Mouse (Mus musculus) forebrain, embryonic 14.5 days (tissue): ENCODE results near the gene Mapk7. TPM values are rescaled to one million over a fixed set of nuclear protein-coding genes. Genes with fewer than 3 reads are reported as not detected.

ENCODE experiments used
- ATAC-seq: fragments of 200-750 bp; cut with Nextera tagmentation; 2 replicates; pipeline ENCODE4 v1.8.0; 2017; ENCODE audit warnings: mild to moderate bottlenecking, moderate library complexity
- DNase-seq: peaks from one replicate; pipeline ENCODE4 v3.0.0-alpha.2; 2015; ENCODE audit warnings: low spot score
- H3K27ac ChIP-seq: fragments of 300-500 bp; sonication (generic); 2 replicates; pipeline ENCODE4 v1.5.1; 2014; ENCODE audit warnings: low read depth, mild to moderate bottlenecking, control low read depth, low read length, moderate library complexity
- H3K27me3 ChIP-seq: fragments of 300-500 bp; sonication (generic); replicated peaks from 2 replicates; pipeline ENCODE4 v1.6.1; 2014; ENCODE audit warnings: low read length, control low read depth, mixed read lengths; ENCODE audit not compliant: control insufficient read depth, insufficient read depth
- H3K36me3 ChIP-seq: fragments of 300-500 bp; sonication (generic); 2 replicates; pipeline ENCODE4 v1.6.1; 2014; ENCODE audit warnings: low read length, control low read depth; ENCODE audit not compliant: control insufficient read depth, insufficient read depth
- H3K4me1 ChIP-seq: fragments of 300-500 bp; sonication (generic); 2 replicates; pipeline ENCODE4 v1.6.1; 2014; ENCODE audit warnings: antibody characterized with exemption, low read length, control low read depth; ENCODE audit not compliant: control insufficient read depth, insufficient read depth
- H3K4me2 ChIP-seq: fragments of 300-500 bp; sonication (generic); 2 replicates; pipeline ENCODE4 v1.6.1; 2014; ENCODE audit warnings: mild to moderate bottlenecking, control low read depth, low read length
- H3K4me3 ChIP-seq: fragments of 300-500 bp; sonication (generic); 2 replicates; pipeline ENCODE4 v1.5.1; 2014; ENCODE audit warnings: low read depth, low read length, control low read depth
- H3K9ac ChIP-seq: fragments of 300-500 bp; sonication (generic); 2 replicates; pipeline ENCODE4 v1.6.1; 2014; ENCODE audit warnings: mild to moderate bottlenecking, low read length, control low read depth, moderate library complexity
- H3K9me3 ChIP-seq: fragments of 300-500 bp; sonication (generic); replicated peaks from 2 replicates; pipeline ENCODE4 v1.6.1; 2016; ENCODE audit warnings: low read length, control low read depth, mixed read lengths; ENCODE audit not compliant: control insufficient read depth
- WGBS: fragments of 180-500 bp; shearing (Covaris S2); extraction: QIAGEN DNeasy Blood & Tissue Kit; methylation state at CpG from one replicate; pipeline ENCODE4 v1.1.7; 2014; 5-methylcytosine and 5-hydroxymethylcytosine counted together
- polyA plus RNA-seq: library from polyadenylated mRNA; unstranded; fragments of >200 nt; fragmentation: Nextera tagmentation; extraction: Ambion mirVana; gene quantifications from 2 replicates; pipeline ENCODE4 v1.2.1, GENCODE M21; 2014

Mapk7 gene
- 59.0 and 75.8 TPM in 2 replicates for polyA plus RNA-seq

- under 1% methylated on average over 62 of the region's 62 CpGs for WGBS
- peaks cover 33% of the 10 kb centered on the region for H3K36me3 ChIP-seq
- H3K27me3 ChIP-seq, result no peaks in the 10 kb centered on the region
- H3K27ac ChIP-seq, result peak within 1 kb of the TSS; percentile 92
- peak; percentile 97 for ATAC-seq
- H3K9ac ChIP-seq, result peak within 1 kb of the TSS; percentile 95
- DNase-seq, result peak; percentile 100
- H3K4me2 ChIP-seq, result peak within 1 kb of the TSS; percentile 74
- H3K9me3 ChIP-seq, result no peaks in the 10 kb centered on the region
- peak within 1 kb of the TSS; percentile 92 for H3K4me3 ChIP-seq
- H3K4me1 ChIP-seq, result peaks cover 9% of the 10 kb centered on the region
These were observed at the start of gene Mapk7 for GRCm38 (mm10) chr11:61494129-61494997. Mapk7 (minus strand) TSS chr11:61494406.

DNA sequence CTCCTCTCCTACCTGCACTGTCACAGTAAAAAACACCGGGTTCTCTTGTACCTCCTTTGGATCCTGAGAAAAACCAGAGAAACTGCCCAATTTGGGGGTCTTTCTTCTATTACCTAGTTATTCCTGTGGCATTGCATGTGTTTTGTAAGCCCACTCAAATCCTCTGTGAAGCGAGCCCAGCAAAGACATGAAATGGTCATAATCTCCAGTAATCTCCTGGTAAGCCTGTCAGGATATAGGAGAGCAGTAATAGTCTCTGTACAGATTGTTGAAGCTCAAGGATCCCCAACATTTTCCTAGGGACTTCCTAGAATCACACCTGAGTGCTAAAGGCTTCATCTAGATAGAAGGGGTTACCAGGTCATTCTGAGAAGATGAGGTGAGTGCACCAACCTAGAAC, 46.9 kb upstream of the Mapk7 start:
- peaks cover 34% of the 10 kb centered on the region for H3K36me3 ChIP-seq
- no peak overlapping the region for H3K27ac ChIP-seq
- H3K4me3 ChIP-seq, result no peak overlapping the region
- no peaks in the 10 kb centered on the region for H3K4me1 ChIP-seq
- no peaks in the 10 kb centered on the region for H3K9me3 ChIP-seq
- H3K27me3 ChIP-seq, result no peaks in the 10 kb centered on the region
- no peak overlapping the region for H3K4me2 ChIP-seq
- ATAC-seq (no peak), DNase-seq (no peak)
- 87% methylated on average over 2 of the region's 2 CpGs for WGBS
- no peak overlapping the region for H3K9ac ChIP-seq

GRCm38 (mm10) chr11:61540642-61541041, 46.4 kb upstream of the Mapk7 start:
- H3K9ac ChIP-seq, result no peak overlapping the region
- no peak for ATAC-seq
- H3K27ac ChIP-seq, result no peak overlapping the region
- peaks cover 32% of the 10 kb centered on the region for H3K36me3 ChIP-seq
- H3K9me3 ChIP-seq, result no peaks in the 10 kb centered on the region
- DNase-seq, result no peak
- no peak overlapping the region for H3K4me3 ChIP-seq
- no peak overlapping the region for H3K4me2 ChIP-seq
- 83% methylated on average over 7 of the region's 7 CpGs for WGBS
- no peaks in the 10 kb centered on the region for H3K27me3 ChIP-seq
- H3K4me1 ChIP-seq, result no peaks in the 10 kb centered on the region

DNA sequence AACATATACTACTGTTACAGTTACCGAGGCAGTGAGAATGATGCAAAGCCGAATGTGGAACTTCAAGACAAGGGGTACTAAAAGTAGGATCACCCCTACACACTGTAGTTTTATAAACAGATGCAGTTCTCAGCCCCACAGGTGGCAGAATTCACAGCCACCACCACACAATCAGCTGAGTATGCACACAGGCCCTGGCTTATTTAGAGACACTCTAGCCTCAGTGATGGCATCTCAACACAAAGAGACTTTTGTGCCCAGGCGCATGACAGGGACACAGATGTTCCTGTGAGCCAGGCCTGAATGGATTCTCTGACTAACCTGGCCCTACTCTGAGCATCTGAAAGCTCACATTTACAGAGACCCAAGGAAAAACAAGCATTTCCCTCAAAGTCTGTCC, 43.2 kb upstream of the Mapk7 start:
- H3K9ac ChIP-seq, result no peak overlapping the region
- H3K27me3 ChIP-seq, result no peaks in the 10 kb centered on the region
- H3K4me1 ChIP-seq, result no peaks in the 10 kb centered on the region
- ATAC-seq (no peak), DNase-seq (no peak)
- H3K4me3 ChIP-seq, result no peak overlapping the region
- peaks cover 27% of the 10 kb centered on the region for H3K36me3 ChIP-seq
- no peak overlapping the region for H3K27ac ChIP-seq
- H3K9me3 ChIP-seq, result no peaks in the 10 kb centered on the region
- WGBS, result 90% methylated on average over 3 of the region's 3 CpGs
- no peak overlapping the region for H3K4me2 ChIP-seq

DNA sequence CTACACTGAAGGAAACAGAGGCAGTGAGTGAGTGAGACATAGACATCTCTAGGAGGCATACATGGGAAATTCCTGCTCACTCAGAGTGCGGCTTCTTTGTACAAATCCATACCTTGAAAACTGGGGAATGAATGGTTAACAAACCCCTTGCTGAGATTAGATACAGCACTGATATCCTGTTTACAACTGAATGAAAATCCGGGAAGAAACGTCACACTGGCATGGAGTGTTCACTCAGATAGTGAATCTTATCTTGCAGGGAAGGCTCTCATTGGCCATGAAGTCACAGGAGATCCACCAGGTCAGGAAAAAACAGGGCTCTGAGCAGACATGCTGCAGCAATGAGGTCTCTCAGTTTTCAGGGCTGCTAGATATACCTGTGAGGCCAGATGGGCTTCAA, 42.7 kb upstream of the Mapk7 start:
- Histone ChIP-seq H3K4me2 (no peak overlapping the region), H3K9ac (no peak overlapping the region), H3K27ac (no peak overlapping the region), H3K4me1 (no peaks in the 10 kb centered on the region), H3K4me3 (no peak overlapping the region), H3K9me3 (no peaks in the 10 kb centered on the region), H3K36me3 (peaks cover 27% of the 10 kb centered on the region), H3K27me3 (no peaks in the 10 kb centered on the region)
- 80% methylated on average over 3 of the region's 3 CpGs for WGBS
- ATAC-seq (no peak), DNase-seq (no peak)

- no peaks in the 10 kb centered on the region for H3K27me3 ChIP-seq
- 77% methylated on average over 1 of the region's 1 CpGs for WGBS
These were observed 41.3 kb upstream of the Mapk7 start for GRCm38 (mm10) chr11:61535530-61535929.

GRCm38 (mm10) chr11:61533571-61533970, 39.4 kb upstream of the Mapk7 start:
- ATAC-seq (no peak), DNase-seq (no peak)
- peaks cover 14% of the 10 kb centered on the region; the same call in 1 of the 2 replicates for H3K36me3 ChIP-seq
- no peak overlapping the region for H3K9ac ChIP-seq
- no peaks in the 10 kb centered on the region for H3K27me3 ChIP-seq
- no peak overlapping the region for H3K27ac ChIP-seq
- 87% methylated on average over 5 of the region's 5 CpGs for WGBS
- H3K4me2 ChIP-seq, result no peak overlapping the region
- no peak overlapping the region for H3K4me3 ChIP-seq
- H3K4me1 ChIP-seq, result no peaks in the 10 kb centered on the region; the same call in 1 of the 2 replicates
- H3K9me3 ChIP-seq, result no peaks in the 10 kb centered on the region

More at GRCm38 (mm10) chr11:61535530-61535929, 41.3 kb upstream of the Mapk7 start:
- Histone ChIP-seq H3K27ac (no peak overlapping the region), H3K4me3 (no peak overlapping the region), H3K4me1 (no peaks in the 10 kb centered on the region), H3K9ac (no peak overlapping the region), H3K4me2 (no peak overlapping the region), H3K9me3 (no peaks in the 10 kb centered on the region), H3K36me3 (peaks cover 24% of the 10 kb centered on the region)
- no peak for DNase-seq
- no peak for ATAC-seq

DNA sequence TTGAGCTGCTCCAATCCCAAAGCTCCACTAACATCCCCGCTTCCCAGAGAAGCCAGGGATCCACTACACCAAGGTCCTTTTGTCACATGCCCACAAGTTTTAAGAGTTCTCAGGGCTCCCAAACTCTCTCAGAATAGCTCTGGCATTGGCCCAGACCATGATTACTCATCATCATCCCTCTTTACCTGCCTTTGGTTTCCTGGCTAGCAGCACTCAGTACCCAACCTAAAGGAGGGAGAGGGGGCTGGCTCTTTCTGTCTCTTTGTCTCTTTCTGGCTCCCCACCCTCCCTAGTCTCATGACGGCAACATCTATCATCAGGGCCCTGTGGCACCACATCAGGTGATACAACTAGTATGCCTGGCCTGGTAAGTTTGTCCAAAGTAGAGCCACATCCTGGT, 38.6 kb upstream of the Mapk7 start:
- DNase-seq (no peak), ATAC-seq (no peak)
- peaks cover 14% of the 10 kb centered on the region; the same call in 1 of the 2 replicates for H3K36me3 ChIP-seq
- no peak overlapping the region for H3K27ac ChIP-seq
- H3K4me2 ChIP-seq, result no peak overlapping the region
- H3K9me3 ChIP-seq, result no peaks in the 10 kb centered on the region
- H3K4me1 ChIP-seq, result no peaks in the 10 kb centered on the region; the same call in 1 of the 2 replicates
- no peak overlapping the region for H3K9ac ChIP-seq
- H3K4me3 ChIP-seq, result no peak overlapping the region
- H3K27me3 ChIP-seq, result no peaks in the 10 kb centered on the region
- 95% methylated on average over 2 of the region's 2 CpGs for WGBS

- Histone ChIP-seq H3K27ac (peak overlapping the region; percentile 44; the same call in 1 of the 2 replicates), H3K9me3 (no peaks in the 10 kb centered on the region), H3K4me3 (no peak overlapping the region), H3K4me2 (no peak overlapping the region), H3K4me1 (no peaks in the 10 kb centered on the region; the same call in 1 of the 2 replicates), H3K27me3 (no peaks in the 10 kb centered on the region), H3K9ac (no peak overlapping the region), H3K36me3 (peaks cover 11% of the 10 kb centered on the region; the same call in 1 of the 2 replicates)
- DNase-seq (peak; percentile 23), ATAC-seq (peak; percentile 32; the same call in 1 of the 2 replicates)
- WGBS, result 58% methylated on average over 4 of the region's 4 CpGs
These were observed 35.1 kb upstream of the Mapk7 start for GRCm38 (mm10) chr11:61529268-61529713.
